Mouse (Mus musculus) lung, adult 18-20 months (tissue): ENCODE data around the gene Bag3.
A peak's percentile ranks its signal among the peaks of the same experiment; 100 is the strongest.
"Not testable (repeated sequence)": the region's sequence is repeated elsewhere in the genome, so short reads cannot be mapped to it uniquely, and the experiment has no call there.

ENCODE experiments used
- DNase-seq, 2 experiments: peaks; one replicate each; pipeline ENCODE4 v3.0.0; 2022; ENCODE audit warnings: mixed read lengths in 2 of 2

The Bag3 gene

DNA sequence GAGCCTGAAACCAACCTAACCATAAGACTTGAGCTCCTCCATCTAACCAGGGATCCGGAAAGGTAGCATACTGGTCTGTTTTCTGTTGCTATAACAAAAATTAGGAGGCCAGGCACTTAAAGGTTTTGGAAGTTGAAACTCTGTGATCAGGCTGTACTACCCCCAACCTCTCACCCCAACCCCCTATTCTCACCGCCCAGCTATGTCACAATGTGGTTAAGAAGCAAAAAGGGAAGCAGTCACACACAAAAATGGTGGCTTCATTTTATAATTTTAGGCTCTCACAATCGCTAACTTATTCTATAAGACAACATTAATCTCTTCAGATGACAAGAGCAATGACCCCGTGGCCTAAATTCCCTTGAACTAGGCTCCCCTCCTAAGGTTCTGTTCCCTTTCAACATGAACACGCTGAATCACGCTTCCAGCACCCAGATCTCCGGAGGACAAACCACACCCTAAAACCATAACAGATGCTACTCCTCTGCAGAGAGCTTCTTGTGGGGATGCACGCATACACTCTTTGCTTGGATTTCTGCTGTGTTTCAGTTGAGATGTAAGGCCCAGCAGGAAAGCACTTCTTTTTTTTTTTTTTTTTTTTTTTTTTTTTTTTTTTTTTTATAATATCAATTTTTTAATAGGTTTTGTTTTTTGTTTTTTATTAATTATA, 46.7 kb downstream of the Bag3 start:
- no peak for DNase-seq

DNA sequence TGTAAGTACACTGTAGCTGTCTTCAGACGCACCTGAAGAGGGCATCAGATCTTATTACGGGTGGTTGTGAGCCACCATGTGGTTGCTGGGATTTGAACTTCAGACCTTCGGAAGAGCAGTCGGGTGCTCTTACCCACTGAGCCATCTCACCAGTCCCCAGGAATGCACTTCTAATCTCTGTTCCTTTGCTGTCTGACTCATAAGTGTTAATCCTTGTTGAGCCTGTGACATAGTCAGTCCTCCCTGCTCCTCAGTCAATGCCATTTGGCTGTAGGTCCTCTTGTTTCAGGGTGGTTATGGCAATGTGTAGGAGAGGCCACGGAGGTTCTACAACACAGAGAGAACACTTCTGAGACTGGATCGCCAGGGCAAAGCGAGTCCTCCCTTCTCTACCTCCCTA, 47.2 kb downstream of the Bag3 start:
- DNase-seq, result not testable (repeated sequence)

DNA sequence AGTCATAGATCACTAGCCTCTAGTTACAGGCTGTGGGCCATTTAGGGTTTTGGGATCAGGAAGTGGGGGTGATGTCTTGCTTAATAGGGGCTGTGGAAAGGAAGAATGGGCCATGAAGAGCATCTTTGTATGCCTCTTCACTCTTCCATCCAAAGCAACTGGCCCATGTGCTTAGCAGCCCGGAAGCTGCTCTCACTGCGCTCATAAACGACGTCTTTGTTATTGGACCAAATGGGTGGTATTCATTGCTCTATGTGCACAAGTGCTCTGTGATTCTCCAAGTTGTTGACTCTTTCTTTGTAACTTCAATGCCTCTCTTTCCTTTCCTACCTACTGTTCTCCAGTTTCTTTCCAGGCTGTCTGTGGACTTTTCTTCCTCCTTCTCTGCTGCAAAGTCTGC, 48.6 kb downstream of the Bag3 start:
- DNase-seq, result no peak

DNA sequence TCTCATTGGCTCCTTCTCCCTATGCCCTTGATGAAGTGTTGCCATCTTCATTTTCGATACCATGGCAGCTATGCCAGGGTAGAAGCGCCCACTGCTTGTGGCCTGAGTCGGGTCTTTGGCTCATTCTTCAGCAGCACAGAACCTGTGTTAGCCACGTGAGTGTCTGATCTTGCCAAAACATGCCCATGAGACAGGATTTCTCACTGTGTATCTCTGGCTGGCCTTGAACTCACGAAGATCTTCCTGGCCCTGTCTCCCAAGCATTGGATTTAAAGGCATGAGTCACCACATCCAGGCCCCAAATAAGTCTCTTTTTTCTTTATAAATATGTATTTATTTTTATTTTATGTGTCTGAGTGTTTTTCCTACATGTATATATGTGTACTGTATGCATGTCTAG, 51.8 kb downstream of the Bag3 start:
- no peak for DNase-seq

DNA sequence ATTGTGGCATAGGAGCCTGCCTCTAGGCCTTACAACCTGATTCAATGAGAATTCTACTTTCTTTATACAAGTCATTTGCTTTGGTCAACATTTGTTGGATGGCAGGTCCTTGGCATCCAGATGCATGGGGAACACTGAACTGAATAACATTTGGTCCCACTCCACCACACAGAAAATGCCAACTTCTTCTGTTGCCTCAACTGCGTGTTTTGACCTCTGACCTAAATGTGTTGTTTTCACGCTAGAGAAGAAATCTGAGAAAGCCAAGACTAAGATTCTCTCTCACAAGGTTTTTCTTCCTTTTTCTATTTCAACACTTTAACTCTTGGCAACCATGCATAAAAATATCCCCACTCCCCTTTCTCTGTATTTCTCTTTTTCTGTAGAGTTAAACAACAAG, 52.4 kb downstream of the Bag3 start:
- DNase-seq, result no peak

DNA sequence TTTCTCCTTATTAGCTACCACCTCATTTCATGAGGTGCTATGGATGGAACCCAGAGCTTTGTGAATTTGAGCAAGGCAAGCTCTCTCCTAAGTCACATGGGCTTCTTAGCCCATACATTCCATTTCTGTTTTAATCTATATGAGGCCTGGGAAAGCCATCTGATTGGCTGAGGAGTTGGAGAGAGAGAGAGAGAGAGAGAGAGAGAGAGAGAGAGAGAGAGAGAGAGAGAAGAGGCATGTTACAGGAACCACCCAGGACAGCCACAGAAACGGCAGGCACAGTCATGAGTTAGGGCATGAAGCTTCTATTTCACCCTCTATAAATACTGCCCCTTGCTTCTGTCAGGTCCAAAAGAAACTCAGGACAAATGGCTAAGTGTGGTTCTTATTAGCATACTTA, 54.2 kb downstream of the Bag3 start:
- no peak for DNase-seq

DNA sequence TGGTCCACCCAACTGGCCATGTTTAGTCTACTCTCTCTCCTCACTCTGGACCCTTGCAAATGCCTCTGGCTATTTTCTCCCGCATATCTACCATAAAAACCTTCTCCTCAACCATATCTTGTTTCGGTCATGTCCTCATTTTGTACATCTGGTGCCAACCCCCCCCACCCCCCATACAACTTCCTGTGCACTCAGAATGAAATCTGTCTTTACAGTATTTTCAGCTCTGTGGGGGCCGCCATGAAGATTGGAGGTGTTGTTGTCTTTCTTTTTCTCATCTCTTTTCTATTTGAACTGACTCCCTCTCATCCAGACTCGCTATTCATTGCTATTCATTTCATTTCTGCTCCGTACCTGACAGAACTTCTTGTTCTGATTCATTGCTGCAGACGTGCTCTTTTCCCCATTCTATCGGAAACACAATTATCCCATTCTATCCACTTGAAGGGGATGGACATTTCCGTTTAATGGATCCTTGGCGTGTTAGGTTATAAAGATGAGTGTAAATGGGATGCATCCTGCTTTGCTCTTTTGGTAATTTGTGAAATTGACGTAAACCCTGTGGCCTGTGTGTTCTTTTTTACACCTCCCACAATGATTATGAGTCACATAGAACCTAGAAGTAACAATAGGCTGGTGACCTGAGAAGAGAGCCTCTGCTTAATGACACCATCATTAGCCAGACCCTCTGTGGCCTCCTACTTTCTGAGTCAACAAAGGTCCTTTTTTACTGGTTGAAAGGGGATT, 55.0 kb downstream of the Bag3 start:
- no peak for DNase-seq

DNA sequence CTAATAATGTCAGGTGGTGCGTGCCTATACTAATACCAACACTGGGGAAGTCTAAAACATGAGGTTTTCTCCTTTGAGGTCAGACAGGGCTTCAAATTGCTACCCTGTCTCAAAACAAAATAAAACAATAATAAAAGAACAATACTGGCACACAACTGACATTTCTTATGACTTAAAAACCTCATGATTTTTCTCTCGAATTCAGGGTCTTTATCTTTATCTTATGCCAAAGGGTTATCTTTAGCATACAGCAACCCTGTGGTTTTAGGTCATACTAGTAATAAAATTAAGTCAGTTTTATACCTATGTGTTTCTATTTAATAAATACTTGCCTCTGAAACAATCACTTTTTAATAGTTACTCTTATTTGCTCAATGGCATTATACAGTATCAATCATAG, 56.0 kb downstream of the Bag3 start:
- no peak for DNase-seq

DNA sequence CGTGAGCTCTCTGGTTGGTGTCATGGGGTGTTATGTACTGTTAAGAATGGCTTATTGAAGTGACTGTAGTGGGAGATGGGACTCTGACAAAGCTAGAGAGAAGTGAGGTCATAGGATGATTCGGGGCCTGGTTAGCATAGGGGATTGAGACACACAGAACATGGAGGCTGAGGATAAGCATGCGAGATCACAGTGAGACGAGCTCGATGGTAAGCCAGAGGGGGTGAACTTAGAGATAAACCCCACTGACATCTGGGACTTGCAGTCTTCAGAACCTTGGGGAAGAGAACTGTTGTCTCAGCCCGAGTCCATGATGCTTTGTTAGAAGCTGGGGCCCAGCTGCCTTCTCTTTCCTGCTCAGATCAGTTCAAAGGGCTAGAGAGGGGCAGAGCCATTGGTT, 56.9 kb downstream of the Bag3 start:
- DNase-seq, result no peak

DNA sequence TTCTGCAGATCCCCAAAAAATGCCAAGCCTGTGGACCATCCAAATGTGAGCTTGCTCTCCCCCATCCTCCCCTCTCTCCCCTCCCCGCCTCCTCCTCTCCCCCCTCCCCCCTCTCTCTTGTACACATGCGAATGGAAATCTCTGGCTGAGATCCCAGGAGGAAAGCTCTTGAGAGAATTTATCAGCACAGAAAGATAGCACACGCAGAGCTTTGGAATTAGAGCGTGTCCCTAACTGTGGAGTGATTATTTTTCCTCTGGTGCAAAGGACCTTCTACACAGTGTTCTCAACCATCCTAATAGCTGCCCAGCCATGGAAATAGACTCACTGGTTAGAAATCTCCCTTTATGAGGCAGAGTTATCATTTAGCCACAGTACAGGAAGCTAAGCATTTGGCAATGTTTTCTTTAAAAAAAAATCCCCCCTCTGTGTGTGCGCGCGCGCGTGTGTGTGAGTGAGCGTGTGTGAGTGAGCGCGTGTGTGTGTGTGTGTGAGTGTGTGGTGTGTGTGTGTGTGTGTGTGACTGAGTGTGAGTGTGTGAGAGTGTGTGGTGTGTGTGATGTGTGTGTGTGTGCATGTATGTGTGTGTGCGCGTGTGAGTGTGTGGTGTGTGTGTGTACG, 58.6 kb downstream of the Bag3 start:
- DNase-seq, result no peak

DNA sequence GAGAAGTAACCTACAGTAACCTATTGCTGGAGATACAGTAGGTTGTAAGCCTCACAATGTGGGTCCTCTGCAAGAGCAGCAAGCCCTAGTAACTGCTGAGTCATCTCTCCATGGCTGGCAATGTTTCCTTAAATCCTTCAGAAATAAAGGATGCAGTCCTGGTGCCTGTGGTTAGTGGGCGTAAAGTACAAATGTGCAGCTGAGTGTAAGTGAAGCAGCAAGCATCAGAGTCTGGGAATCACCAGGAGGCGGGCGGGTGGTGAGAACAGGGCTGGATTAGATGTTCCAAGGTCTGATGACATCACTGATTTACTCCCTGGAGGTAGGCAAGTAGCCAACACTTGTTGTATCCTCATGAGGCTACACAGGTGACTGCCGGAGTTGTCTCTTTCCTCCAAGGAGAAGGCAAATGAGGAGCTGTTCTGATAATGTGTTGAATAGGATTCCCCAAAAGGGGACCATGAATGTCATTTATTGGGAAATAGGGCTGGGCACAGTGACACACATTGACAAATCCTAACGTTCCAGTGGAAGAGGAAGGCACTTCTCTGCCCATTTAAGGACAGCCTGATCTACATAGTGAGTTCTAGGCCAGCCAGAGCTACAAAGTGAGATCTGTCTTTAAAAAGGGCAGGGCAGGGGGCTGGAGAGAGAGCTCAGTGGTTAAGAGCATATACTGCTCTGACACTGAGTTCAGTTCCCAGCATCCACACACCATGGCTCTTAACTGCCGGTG, 60.0 kb downstream of the Bag3 start:
- peak; percentile 7 to 23 for DNase-seq

DNA sequence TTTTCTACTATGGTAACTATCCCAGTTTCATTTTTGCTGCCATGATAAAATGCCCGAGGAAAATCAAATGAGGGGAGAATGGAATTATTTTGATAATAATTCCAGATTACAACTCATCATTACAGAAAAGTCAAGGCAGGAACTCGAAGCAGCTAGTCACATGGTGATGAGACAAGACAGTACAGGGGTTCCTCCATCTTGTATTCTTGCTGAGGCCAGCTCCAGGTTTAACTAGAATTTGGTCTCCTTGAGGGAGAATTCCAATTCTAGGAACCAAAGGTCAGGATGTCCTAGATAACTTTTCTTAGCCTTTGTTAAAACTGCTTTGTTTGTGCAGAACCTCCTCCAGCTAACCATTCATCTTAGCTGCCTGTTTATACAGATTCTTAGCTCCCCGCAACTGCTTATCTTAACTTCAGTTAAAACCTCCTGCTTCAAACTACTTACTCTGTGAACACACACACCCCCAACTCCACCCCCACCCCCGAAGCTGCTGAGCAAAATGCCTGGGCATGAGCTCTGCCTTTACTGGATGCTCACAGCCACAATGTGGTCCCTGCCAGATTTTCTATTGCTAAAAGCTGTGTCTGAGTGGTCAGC, 64.0 kb downstream of the Bag3 start:
- no peak for DNase-seq

DNA sequence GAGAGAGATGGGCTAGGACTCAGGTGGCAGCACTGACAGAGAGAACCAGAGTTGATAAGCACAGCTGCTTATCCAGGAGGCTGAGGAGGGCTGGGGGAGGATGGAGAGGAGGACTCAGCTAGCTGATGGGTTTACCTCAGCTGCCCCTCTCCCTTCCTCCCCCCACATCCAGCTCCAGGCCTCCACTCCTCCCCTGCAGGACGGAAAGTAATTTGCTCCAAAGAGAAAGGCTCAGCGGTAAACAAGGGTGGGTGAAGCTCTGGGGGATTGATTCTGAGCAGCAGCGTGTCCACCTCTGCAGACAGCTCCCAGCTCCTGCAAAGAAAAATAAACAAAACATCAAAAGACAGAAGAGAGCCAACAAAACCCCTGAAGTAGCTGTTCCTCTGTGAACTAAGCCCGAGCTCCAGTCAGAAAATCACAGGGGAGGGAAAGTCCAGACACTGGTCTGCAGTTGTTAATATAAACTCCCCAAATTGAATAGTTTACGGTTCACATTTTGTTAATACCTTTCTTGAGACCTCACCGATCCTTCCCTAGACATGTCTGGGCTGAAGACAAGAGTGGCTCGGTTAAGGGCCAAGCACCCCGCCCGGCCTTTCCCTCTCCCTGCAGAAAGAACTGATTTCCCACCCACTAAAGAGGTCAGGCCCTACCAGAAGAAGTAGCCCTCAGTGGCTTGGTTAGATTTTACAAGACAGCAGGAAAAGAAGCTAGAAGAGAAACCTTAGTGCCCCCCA, 68.1 kb downstream of the Bag3 start:
- peak; percentile 20 to 33 for DNase-seq

DNA sequence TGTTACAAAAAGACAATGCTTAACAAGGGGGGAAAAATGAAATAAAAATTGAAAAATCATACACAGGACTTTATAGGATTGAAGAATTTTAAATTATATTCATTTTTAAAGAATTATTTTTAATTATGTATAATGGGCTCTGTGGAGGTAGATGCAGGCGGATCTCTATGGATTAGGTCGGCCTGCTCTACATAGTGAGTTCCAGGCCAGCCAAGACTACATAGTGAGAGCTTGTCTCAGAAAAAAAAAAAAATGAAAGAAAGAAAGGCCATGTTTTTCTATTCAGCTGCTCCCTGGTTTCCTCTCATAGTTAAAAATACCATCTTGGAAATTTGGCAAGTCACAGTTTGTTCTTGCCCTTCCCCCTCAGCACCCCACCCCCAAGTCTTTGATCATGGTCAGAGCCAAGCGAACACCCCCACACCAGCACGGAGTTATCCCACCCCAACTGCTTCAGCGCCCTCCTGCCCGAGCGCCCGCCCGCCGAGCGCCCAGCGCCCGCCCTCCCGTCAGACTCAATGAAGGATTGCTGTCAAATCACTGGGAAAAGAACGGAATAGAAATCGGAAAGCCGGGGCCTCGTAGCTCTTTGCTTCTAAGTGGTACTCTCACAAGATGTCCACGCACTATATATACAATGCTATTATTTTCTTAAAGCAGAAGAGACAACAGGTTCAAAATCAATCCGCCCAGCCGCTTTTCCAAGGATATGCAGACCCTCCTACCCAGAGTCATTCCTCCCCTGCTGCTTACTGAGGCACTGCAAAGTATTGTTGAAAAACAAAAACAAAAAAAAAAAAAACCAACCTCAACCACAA, 68.9 kb downstream of the Bag3 start:
- DNase-seq, result peak; percentile 65 to 73

DNA sequence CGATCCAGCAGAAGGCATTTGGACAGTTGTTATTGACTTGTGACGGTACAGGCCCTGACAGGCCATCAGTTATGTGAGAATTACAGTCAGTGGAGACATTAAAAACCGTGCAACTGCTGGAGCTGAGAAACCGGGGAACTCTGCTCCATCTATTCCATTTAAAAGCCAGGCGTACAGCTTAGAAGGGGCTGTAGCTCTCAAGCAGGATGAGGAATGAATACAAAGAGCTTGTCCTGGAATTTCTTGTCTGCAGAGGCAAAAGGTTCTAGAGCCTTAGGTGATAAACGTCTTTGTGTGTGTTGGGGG, 69.5 kb downstream of the Bag3 start:
- no peak for DNase-seq

DNA sequence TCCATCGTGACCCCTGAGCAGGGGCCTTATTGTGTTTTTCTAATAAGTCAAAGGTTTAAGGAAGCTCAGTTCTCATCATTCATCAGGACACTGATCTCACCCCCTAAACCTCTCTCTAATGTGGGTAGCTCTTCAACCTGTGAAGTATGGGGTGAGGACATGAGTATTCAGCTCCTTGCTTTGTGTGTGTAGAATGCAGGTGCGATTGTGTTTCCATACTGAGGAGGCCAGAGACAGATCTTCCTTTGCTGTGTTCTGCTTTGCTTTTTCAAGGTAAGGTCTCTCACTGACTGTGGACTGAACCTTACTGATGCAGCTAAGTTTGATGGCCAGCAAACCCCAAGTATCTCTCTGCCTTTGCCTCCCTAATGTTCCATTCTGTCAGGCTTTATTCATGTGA, 72.9 kb downstream of the Bag3 start:
- DNase-seq, result no peak
